Mouse (Mus musculus) regulatory T cell (primary cell): ENCODE results near the gene Sema3b.

Experiments used
- in situ Hi-C: fragments of 300-600 bp; cut with MboI, MseI; formaldehyde crosslinking; loops from one replicate; pipeline ENCODE4 v1.15.1; 2025; ENCODE audit warnings: high pct_unique_total_duplicates

Sema3b gene

DNA sequence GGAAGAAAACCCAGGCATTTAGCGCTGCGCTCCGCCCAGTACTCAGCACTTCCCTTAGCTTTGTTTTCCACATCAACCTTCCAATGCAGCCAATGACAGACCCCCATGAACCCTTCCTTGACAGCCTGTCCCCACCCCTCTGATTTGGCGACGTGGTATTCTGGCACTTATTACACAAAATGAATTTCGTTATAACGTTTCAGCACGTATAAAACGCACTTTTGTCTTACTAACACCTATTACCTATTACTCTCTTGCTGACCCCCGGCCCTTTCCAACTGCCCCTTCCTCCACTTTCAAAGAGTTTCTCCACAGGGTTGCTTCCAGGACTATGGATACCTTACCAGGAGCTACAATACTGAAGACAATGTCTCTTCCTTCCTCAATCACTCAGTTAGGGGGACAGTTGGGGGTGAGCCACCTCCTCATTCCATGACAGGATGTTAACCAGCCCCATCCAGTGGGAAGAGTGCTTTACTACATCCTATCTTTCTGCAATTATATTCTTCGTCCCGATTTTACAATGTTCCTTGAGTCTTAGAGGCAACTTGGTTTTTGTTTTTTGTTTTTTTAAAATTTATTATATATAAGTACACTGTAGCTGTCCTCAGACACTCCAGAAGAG lies 4.0 kb upstream of the Sema3b start:
- in situ Hi-C loops: no loop called here

DNA sequence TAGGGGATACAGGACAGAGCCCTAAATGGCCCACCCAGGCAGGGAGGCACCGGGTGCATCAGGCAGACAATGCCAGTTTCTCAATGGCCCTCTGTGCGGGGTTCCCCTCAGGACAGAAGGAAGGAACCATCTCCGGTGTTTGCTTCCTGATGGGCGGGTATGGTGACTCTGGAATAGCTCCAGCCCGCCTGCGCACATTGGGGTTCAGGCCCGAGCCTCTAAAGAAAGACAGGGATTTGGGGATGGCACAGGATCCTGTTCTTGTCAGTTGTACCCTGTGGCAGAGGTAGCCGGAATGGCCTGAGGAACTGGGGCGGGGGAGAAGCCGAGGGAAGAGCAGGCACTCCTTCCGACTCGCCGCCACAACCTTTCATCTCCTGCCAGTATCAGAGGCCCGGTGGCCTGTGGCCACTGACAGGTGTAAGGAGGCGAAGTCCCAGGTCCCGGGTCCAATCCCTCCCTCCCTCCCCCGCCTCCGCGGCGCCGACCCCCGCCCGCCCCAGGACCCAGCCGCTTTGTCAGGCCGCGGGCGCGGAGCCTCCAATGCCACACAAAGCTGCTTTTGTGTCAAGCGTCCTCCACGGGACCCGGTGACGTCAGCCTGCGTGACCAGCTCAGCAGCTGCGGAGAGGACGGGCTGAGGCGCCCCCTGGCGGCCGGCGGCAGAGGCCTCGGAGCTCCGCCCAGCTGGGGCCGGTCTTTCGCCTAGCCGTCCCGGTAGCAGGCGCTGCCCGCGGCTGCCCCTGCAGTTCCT lies 3.3 kb upstream of the Sema3b start:
- in situ Hi-C loops: no loop called here

DNA sequence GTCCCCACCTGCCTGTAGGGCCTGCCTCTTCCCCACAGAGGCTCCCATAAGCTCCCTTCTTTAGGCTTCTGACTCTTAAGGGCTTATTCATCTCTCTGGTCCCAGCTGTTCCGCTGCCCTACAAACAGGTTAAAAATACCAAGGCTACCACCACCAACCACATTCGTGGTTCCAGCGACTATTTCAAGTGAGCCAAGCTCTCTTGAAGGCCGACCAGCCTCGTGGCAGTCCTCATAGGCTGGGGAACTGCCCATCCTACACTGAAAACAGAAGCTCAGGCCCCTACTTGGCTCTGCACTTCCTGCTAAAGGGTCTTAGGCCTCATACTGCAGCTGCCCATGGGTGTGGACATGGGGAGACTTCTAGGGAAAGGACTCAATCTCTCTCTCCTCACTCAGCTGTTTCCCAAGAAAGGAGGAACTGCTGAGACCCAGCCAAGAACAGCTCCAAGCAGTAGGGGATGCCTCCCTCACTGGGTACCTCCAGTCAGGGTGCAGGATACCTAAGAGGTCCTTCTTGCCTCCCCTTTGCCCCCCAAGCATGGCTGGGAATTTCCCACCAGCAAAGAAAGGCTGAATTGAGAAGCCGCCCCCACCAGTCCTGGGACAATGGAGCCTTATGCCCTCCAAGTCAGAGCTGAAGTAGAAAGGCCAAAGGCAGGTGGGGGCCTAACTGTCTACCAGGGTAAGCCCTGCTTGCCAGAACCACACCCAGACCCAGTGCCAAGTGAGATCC lies 2.6 kb upstream of the Sema3b start:
- in situ Hi-C loops: no loop called here

DNA sequence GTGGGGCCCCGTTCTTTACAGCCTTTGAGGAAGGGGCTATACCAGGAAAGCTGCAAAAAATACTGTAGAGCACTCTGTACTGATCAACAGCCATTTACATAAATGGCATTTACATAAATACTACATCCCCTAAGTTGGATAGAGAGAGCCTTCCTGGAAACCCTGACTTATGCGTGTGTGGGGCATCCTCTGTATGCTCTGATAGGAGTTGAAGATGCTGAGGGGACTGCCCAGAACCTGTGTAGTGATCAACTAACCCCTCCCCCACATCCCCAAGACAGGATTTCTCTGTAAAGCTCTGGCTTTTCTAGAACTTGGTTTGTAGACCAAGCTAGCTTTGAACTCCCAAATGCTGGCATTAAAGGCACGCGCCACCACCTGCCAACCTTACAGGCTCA lies 403 bp upstream of the Sema3b start:
- in situ Hi-C loops: no loop called here

DNA sequence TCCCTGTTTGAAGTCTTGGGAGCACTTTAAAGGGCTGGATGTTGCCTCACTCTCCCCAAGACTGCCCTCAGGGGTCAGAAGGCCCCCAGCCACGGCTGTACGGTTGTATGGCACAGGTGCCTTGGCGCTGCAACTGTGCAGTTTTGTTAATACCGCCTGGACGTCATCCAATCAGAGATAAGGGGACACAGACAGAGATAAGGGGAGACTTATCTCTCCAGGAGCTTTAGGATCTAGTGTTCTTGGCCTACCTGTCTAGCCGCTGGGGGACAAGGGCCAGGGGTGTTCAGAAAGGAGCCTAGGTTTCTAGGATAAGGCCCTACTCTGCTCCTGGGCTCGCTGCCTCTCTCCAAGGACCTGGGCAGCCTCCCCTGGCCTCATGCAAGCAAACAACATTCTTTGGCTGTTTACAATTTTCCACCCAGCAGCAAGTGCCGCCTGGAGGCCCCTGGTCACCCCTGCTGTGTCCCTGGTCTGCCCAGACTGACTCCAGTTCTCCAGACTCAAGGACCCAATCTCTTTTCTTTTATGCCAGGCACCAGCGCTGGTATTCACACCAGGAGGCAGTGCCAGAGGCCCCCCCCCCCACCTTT lies 1.3 kb downstream of the Sema3b start:
- in situ Hi-C loops: no loop called here

DNA sequence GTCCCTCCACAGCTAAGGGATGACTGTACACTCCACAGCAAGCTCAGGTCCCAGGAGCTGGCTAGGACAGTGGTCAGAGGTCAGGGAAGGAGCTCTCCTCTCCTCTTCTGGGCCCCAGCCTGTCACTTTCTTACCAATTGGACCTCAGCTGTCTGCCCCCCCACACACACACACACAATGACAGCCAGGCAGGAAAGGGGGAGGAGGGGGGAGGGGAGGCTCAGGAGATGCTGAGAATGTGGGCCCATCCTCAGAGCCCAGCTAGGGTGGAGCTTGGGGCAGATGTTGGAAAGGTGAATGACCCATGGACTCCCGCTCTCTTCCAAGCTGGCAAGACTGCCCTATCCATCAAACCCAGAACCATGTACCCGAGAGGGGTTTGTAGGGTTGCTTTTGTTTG lies 2.0 kb downstream of the Sema3b start:
- in situ Hi-C loops: no loop called here

DNA sequence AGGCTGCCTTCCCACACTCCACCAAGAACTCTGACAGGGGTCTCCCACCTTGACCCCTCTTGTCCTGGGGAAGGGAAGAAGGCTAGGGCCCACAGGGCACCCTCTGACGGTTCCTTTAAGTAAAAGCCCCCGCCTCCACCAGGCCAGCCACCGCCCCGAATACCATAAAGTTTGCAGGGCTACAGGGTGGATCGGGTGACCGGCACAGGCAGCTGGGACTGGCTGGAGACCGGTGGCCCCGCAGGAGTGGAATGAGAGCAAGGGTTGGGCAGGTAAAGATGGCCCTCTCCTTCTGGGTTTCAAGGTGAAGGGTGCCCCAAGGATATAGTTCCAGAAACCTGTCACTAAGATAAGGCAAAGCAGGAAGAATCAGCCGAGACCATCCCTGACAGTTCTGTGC lies 2.4 kb downstream of the Sema3b start:
- in situ Hi-C loops: no loop called here

DNA sequence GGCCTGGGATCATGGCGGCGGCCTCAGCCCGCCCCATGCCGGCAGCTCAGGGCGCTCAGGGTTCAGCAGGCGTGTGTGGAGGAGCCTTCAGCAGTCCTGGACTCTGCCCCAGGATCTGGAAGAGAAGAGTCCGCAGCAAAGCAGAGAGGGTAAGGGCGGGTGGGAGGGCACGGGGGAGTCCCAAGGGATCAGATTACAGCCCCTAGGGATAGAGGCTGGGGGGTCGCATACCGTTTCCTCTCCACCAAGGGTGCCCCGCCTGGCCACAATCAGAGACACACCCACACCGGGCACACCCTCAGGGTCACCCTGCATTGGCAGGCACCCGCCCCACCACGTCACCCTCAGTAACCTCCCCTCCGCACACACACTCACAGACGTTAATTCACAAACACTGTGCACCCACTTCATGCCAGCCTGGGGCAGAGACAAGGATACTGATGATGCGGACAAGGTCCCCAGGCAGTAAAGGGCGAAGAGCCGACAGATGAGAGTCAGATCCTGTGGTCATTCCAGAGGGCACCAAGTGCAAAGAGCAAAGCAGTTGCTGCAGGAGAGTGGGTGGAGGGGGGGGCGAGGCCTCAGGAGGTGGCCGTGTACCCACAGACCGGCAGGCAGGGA lies 3.9 kb downstream of the Sema3b start:
- in situ Hi-C loops: no loop called here

DNA sequence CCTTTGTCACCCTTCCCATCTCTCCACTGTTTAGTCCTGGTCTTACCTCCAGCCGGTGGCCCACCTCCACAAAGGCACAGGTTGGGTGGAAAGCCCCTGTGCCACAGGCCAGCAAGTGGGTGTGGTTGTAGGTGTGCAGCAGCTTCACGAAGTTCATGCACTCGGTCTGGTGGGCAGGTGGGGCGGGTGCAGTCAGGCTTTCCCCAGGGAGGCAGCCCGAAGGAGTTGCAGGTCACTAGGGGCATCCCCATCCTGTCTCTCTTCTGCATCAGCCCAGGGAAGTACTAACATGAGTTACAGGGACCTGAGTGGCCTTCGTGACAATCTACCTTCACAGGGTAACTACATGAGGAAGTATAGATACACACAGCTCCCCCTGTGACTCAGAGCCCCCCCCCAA lies 5.8 kb downstream of the Sema3b start:
- in situ Hi-C loops: loop anchor here (5.0 kb wide), 1 partner anchor 39 kb away; no protein-coding TSS in a partner anchor

DNA sequence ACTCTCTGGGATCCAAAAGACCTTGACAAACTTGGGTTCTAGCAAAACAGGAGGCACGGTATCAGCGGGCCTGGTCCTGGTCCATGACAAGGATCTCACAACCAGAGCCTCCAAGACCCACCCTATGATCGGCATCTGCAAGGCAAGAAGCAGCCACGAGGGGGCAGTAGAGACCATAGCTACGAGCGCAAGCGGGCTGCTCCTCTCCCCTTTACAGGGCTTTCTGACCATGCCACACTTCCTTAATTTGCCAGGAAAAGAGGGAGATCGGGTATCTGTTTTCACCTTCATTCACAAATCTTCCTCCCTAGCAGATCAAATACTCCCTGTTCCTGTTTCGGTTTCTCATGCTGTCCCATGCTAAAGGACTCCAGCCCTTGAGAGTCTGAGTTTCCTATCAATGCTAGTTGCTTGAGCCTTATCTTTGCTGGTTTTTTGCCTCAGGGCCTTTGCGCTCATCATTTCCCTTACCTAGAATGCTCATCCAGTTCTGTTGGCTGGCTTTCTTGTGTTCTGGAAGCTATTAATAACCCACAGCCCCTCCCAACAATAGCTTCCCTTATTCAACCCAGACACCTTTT lies 6.9 kb downstream of the Sema3b start:
- in situ Hi-C loops: loop anchor here (5.0 kb wide), 1 partner anchor 40 kb away; no protein-coding TSS in a partner anchor

DNA sequence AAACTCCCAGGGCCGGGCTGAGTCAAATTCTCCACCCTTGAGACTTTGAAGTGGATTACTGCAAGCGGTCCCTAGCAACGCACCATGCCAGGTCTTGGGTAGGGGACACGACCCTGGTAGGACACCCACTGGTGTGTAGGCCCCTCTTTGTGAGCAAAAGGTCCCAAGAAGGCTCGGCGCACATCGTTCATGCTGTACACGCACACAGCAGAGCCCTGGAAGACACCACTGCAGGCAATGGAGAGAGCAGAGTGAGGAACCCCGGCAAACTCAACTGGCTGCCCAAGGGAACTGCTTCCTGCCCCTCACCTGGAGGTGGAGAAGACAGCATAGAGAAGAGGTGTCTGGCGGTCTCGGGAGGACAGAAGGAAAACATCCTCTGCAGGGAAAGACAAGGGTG lies 7.8 kb downstream of the Sema3b start:
- in situ Hi-C loops: loop anchor here (5.0 kb wide), 1 partner anchor 41 kb away; no protein-coding TSS in a partner anchor

DNA sequence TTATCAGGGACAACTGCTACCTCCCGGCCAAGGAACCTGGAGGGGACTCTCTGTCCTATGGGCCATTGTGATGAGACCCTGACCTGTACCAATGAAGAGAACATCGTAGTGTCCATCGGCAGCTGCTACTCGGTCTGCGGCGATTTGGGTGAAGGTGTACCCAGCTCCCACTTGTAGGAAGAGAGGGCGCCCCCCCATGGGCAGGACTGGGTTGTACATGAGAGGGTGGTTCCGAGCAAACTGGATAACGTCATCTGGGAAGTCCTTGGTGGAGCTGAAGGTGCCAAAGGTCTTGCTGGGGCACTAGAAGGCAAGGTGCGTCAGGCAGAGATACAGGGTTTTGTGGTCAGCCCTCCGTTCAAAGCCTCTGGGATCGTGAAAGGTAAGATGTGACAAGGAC lies 8.3 kb downstream of the Sema3b start:
- in situ Hi-C loops: loop anchor here (5.0 kb wide), 1 partner anchor 42 kb away; no protein-coding TSS in a partner anchor

DNA sequence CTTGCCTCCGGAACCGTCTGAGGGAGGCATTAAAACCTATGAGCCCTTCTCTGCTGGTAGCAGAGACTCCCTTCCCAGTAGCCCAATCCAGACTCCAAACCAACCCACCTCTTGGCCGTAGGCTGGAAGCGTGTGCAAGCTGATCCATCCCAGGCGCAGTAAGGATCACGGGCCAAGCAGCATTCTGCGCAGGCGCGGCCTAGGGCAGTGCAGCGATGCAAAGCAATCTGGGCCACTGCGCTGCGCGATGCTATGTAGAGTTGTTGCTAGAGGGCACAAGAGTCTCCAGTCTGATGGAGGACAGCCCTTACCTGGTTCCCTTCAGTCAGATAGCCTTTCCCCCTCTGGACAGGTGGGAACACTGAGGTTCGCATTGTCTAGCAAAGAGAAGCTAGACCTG lies 9.2 kb downstream of the Sema3b start:
- in situ Hi-C loops: loop anchor here (5.0 kb wide), 1 partner anchor 42 kb away; no protein-coding TSS in a partner anchor

DNA sequence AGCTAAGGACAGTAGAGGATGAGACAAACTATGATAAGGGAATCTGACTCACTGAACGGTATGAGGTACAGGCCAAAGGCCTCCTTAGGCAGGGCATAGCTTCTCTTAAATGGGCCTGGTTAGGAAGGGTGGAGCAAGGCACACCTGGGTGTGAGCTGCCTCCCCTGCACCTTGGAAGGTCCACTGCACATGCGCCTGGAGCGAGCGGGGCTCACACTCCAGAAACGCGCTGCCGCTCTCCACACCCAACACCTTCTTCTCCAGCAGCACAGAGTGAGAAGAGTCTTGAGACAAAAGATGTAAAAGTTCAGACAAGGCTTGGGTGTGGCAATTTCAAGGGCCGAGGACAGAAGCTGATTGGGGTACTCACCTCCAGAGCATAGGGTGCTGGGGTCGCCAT lies 9.6 kb downstream of the Sema3b start:
- in situ Hi-C loops: no loop called here

DNA sequence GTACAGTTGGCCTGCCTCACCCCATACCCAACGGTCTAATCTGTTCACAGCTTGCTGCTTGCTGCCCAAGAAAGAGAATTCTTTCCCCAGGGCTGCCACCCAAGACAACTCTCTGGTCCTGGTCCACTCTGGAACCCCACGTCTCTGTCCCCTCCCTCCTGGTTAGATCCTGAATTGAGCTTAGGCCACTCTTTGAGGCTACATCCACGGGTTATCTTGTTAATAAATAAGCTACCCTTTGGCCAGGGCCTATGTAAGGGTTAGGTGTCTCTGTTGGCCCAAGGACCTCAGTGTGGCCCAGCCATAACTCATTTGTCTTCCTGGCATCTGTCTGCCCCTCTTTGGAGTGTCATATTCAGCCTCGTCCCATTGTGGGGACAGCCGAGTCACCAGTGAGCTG lies 10.6 kb downstream of the Sema3b start:
- in situ Hi-C loops: no loop called here

DNA sequence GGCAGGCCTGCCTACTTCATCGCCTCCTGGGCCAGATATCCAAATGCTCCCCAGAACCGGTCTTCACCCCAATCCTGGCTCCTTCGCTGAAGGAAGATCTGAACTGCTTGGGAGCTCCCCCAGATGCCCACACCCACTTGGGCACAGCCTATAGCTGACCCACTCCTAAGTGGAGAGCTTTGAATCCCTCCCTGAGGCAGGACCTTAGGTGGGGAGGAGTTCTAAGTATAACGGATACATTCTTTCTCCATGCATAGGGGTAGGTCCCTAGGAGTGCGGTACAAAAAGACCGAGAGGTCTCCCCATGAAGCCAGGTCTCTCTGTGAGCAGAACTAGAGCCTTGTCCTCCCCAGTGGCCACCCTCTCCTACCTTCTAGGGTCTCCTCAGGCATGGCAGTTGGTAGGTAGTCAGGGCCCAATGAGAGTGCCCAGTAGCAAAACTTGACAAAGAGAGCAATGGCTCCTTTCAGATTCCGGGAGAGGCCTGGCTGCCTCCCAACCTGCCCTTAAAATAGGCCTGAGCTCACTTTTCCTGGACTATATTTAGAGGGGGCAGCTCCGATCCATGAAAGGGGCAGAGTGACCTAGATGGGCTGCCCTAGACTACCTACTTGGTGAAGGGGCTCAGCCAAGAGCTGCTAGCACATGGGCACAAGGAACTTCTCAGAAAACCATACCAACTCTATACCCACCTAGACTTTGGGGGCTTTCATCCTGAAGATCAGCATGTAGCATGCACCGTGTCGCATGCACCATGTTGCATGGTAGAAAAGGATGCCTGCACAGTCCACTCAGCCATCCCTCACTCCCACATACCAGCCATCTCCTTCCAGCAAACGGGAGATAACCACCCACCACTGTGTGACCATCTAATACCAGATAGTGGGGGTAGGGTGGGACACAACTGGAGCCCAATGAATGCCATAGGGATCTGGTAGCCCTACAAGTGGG lies 12.1 kb downstream of the Sema3b start:
- in situ Hi-C loops: no loop called here

DNA sequence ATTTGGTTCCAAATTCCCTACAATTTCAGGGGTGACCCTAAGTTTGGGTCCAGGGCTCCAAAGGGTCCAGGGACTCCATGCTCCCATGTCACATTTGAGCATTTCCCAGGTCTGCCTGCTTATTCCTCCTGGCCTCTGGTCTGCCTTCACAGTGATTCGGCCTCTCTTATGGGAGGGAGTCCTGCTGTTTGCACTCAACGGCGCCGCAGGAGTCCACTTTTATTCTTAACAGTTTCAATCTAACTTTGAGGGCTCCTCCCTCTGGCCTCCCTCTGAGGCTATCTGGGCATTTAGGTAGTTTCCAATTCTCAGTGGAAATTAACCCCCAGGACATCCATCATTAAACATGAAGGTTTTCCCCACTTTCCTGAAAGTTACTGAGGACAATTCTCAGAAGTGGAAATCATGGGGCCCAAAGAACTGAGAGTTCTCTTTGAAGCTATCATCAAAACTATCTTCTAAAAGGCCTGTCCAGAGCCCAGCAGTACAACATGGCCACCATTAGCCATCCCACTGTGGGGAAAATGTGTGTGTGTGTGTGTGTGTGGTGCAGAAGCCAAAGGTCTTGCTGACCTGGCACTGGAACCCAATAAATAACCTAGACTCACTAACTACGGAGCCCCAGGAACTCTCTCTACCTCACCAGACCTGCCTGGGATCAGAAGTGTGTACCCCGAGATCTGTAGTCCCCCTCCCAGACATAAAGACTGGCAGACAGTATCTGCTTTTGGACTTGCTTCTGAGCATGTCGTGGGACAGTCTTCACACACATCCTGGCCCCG lies 14.6 kb downstream of the Sema3b start:
- in situ Hi-C loops: no loop called here

DNA sequence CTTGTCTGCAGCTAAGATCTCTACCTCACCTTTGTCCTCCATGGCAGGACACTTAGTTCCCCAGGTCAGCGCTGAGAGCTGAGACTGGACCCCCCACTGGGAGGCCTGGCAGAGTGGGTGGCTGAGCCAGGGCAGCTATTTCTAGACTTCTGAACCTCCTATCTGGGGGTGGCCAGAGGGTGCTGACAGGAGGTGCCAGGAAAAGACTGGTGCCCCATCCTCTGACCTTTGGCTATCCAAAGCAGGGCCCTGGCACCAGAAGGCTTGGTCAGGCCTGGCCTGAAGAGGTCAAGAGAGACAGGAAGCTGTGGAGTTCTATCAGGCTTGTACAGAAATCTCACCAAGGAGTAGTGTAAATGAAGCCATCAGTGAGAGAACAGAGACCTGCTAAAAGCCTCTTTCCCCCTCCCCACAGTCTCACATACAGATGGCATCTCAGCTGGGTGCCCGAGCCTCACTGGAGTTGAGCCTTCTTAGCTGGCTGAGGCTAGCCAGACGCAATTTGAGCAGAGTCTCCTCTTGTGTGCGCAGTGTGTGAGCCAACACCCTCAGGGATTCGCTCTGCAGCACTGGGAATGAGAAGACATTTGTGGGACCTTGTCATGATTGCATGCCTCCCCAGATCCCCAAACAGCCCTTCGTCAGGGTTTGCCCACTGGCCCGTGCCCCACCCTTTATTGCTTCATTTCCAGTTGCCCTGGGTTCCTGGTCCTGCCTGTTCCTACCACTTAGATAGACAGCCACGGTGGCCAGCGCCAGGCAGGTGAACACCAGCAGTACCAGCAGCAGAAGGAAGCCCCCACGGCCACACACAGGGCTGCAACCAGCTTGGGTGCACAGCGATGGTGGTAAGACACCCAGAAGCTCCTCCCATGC lies 15.7 kb downstream of the Sema3b start:
- in situ Hi-C loops: no loop called here

DNA sequence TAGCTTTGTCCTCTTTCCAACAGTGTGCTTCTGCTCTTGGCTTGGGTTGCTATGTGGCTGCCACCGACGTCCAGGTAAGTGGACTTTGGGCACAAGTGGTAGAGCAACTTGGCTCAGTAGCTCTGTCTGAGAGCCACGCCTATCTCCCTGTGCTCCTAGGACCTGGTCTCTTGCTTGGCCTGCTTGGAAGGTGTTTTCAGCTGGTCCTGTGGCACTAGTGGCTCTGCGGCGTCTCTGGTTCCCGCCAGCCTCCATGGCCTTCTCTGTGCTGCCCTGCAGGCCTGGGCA lies 18.3 kb downstream of the Sema3b start:
- in situ Hi-C loops: no loop called here
